Mouse (Mus musculus) cerebellum, adult 2 months (tissue): ENCODE data around the gene Lrwd1.

Experiments
- CTCF ChIP-seq: fragments of 200-500 bp; IDR thresholded peaks from 2 replicates; pipeline ENCODE4 v1.5.1; 2011; ENCODE audit warnings: low read depth, mild to moderate bottlenecking, control low read depth, low read length, moderate library complexity, borderline replicate concordance; ENCODE audit not compliant: insufficient read depth
- POLR2A ChIP-seq: fragments of 200-500 bp; IDR thresholded peaks from 2 replicates; pipeline ENCODE4 v1.6.1; 2011; ENCODE audit warnings: low read length, control low read depth, borderline replicate concordance; ENCODE audit not compliant: insufficient read depth

GRCm38 (mm10) chr5:136073051-136073450 lies 62.8 kb downstream of the Lrwd1 start:
- TF ChIP-seq CTCF (no peak), POLR2A (no peak)
